33 mouse cellular contexts compared by ENCODE assay signal in the genomic region with DNA sequence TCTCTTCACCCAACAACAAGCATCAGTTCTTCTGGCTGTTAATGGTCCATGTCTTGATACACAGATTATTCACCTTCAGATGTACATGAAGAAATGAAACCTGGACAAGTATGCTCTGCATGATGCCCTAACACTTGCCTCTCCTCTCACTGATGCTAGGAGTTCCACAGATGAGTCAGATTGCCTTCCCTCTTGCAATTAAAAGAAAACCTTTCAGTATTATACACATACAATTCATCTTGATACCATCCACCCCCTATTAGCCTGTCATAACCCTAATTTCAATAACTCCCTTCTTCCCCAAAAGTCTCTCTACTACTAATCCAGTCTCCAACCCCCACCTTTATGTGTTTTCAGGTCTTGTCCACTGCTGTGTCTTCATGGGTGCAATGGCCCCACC.
"Had no signal": no experiment of that assay in that cellular context is flagged by ENCODE, and none has a peak within 500 bp of the region (broad histone marks: within the 10 kb centered on the region; RNA-seq: fewer than 3 reads in every experiment).

No protein-coding gene starts in this region.

- H3K27ac ChIP-seq: limb, embryonic 10.5 days; limb, embryonic 12.5 days; limb, embryonic 13.5 days; limb, embryonic 15.5 days; liver, embryonic 12.5 days; liver, embryonic 13.5 days; liver, embryonic 14.5 days; liver, embryonic 15.5 days; lung, embryonic 15.5 days; macrophage; midbrain, embryonic 10.5 days; midbrain, embryonic 12.5 days; midbrain, embryonic 13.5 days; midbrain, embryonic 15.5 days; neural tube, embryonic 12.5 days; neural tube, embryonic 13.5 days had no signal

- H3K36me3 ChIP-seq: limb, embryonic 10.5 days; limb, embryonic 12.5 days; limb, embryonic 13.5 days; limb, embryonic 15.5 days; liver, embryonic 12.5 days; liver, embryonic 13.5 days; liver, embryonic 15.5 days; lung, embryonic 15.5 days; midbrain, embryonic 10.5 days; midbrain, embryonic 12.5 days; midbrain, embryonic 13.5 days; midbrain, embryonic 15.5 days; neural tube, embryonic 12.5 days; neural tube, embryonic 13.5 days had no signal

- ATAC-seq: liver, embryonic 12.5 days; liver, postnatal 0 days; lung, postnatal 0 days; midbrain, embryonic 13.5 days; midbrain, embryonic 15.5 days; midbrain, embryonic 16.5 days had no signal

- H3K27me3 ChIP-seq: limb, embryonic 12.5 days; limb, embryonic 13.5 days; limb, embryonic 15.5 days; liver, embryonic 12.5 days; liver, embryonic 13.5 days; liver, embryonic 15.5 days; lung, embryonic 15.5 days; megakaryocyte, embryonic 14.5 days; midbrain, embryonic 12.5 days; midbrain, embryonic 13.5 days; midbrain, embryonic 15.5 days; neural tube, embryonic 12.5 days; neural tube, embryonic 13.5 days had no signal

- H3K4me2 ChIP-seq: limb, embryonic 12.5 days; limb, embryonic 13.5 days; limb, embryonic 15.5 days; liver, embryonic 11.5 days; liver, embryonic 12.5 days; liver, embryonic 13.5 days; liver, embryonic 15.5 days; lung, embryonic 14.5 days; lung, embryonic 15.5 days; midbrain, embryonic 11.5 days; midbrain, embryonic 12.5 days; midbrain, embryonic 13.5 days; midbrain, embryonic 15.5 days; neural tube, embryonic 12.5 days; neural tube, embryonic 13.5 days had no signal

- H3K9me3 ChIP-seq: limb, embryonic 10.5 days; limb, embryonic 12.5 days; limb, embryonic 13.5 days; limb, embryonic 15.5 days; liver, embryonic 12.5 days; liver, embryonic 13.5 days; liver, embryonic 15.5 days; lung, embryonic 15.5 days; midbrain, embryonic 10.5 days; midbrain, embryonic 12.5 days; midbrain, embryonic 13.5 days; midbrain, embryonic 15.5 days; neural tube, embryonic 12.5 days; neural tube, embryonic 13.5 days had no signal

- H3K9ac ChIP-seq: limb, embryonic 12.5 days; limb, embryonic 13.5 days; limb, embryonic 15.5 days; liver, embryonic 12.5 days; liver, embryonic 13.5 days; liver, embryonic 14.5 days; liver, embryonic 15.5 days; liver, postnatal 0 days; lung, embryonic 14.5 days; lung, embryonic 15.5 days; midbrain, embryonic 12.5 days; midbrain, embryonic 13.5 days; midbrain, embryonic 15.5 days; neural tube, embryonic 12.5 days; neural tube, embryonic 13.5 days had no signal

- DNase-seq: left cerebral cortex, postnatal 4 days; liver; liver, embryonic 13.5 days; liver, postnatal 0 days; lung, adult 18-20 months; lung, adult 2 months; lung, embryonic 14.5 days; lung, postnatal 10 days; lung, postnatal 14 days; lung, postnatal 36 days; lung, postnatal 4 days; midbrain, embryonic 14.5 days had no signal

- H3K4me3 ChIP-seq: limb, embryonic 10.5 days; limb, embryonic 12.5 days; limb, embryonic 13.5 days; limb, embryonic 15.5 days; liver, embryonic 12.5 days; liver, embryonic 13.5 days; liver, embryonic 15.5 days; lung, embryonic 15.5 days; megakaryocyte, embryonic 14.5 days; midbrain, embryonic 10.5 days; midbrain, embryonic 12.5 days; midbrain, embryonic 13.5 days; midbrain, embryonic 15.5 days; myocyte; neural tube, embryonic 12.5 days; neural tube, embryonic 13.5 days had no signal

- H3K4me1 ChIP-seq: liver, embryonic 12.5 days; liver, embryonic 13.5 days; liver, embryonic 15.5 days; lung, embryonic 15.5 days; megakaryocyte, embryonic 14.5 days; midbrain, embryonic 15.5 days; neural tube, embryonic 12.5 days had no signal
